Mouse (Mus musculus) myocyte (in vitro differentiated cells): ENCODE data around the gene Aim2. TPM values are rescaled to one million over a fixed set of nuclear protein-coding genes. Genes with fewer than 3 reads are reported as not detected.

ENCODE experiments used
- H3K27me3 ChIP-seq: one replicate; pipeline ENCODE4 v1.6.1; 2011; ENCODE audit not compliant: control insufficient read depth, insufficient read depth, insufficient read length
- H3K36me3 ChIP-seq: one replicate; pipeline ENCODE4 v1.6.1; 2011; ENCODE audit not compliant: control insufficient read depth, insufficient read depth
- H3K4me2 ChIP-seq: one replicate; pipeline ENCODE4 v1.6.1; 2011; ENCODE audit warnings: low read depth, control low read depth
- H3K4me3 ChIP-seq: one replicate; pipeline ENCODE4 v1.5.1; 2011; ENCODE audit warnings: mild to moderate bottlenecking, control low read depth, moderate library complexity
- H3K79me2 ChIP-seq: one replicate; pipeline ENCODE4 v1.6.1; 2011; ENCODE audit not compliant: control insufficient read depth, insufficient read depth
- H3ac ChIP-seq: one replicate; pipeline ENCODE4 v1.6.1; 2011; ENCODE audit not compliant: control insufficient read depth, insufficient read length
- CEBPB ChIP-seq: IDR thresholded peaks from 2 replicates; pipeline ENCODE4 v1.6.1; 2011; ENCODE audit warnings: mild to moderate bottlenecking, moderate library complexity; ENCODE audit not compliant: poor library complexity, insufficient read depth, severe bottlenecking
- E2F4 ChIP-seq: IDR thresholded peaks from one replicate; pipeline ENCODE4 v1.6.1; 2011; ENCODE audit warnings: mild to moderate bottlenecking, control low read depth, moderate library complexity; ENCODE audit not compliant: insufficient read depth
- MAX ChIP-seq: IDR thresholded peaks from one replicate; pipeline ENCODE4 v1.6.1; 2011; ENCODE audit warnings: low read depth, mild to moderate bottlenecking, control low read depth
- MYOD1 ChIP-seq, 3 experiments: IDR thresholded peaks; one replicate each; pipeline ENCODE4 v1.6.1; 2011; ENCODE audit warnings: control low read depth in 2 of 3, low read depth in 2 of 3, mild to moderate bottlenecking in 2 of 3, moderate library complexity in 1 of 3; ENCODE audit not compliant: insufficient read length in 2 of 3, control insufficient read depth in 1 of 3
- MYOG ChIP-seq, 3 experiments: IDR thresholded peaks; one replicate each; pipeline ENCODE4 v1.6.1; 2011; ENCODE audit warnings: control low read depth in 2 of 3, low read depth in 2 of 3, mild to moderate bottlenecking in 2 of 3; ENCODE audit not compliant: insufficient read length in 2 of 3, control insufficient read depth in 1 of 3, insufficient read depth in 1 of 3
- POLR2A ChIP-seq: IDR thresholded peaks from one replicate; pipeline ENCODE4 v1.6.1; 2011; ENCODE audit warnings: low read depth, mild to moderate bottlenecking, control low read depth, moderate library complexity; ENCODE audit not compliant: insufficient read length
- POLR2AphosphoS2 ChIP-seq: IDR thresholded peaks from one replicate; pipeline ENCODE4 v1.6.1; 2011; ENCODE audit warnings: low read depth, control low read depth; ENCODE audit not compliant: insufficient read length
- REST ChIP-seq: IDR thresholded peaks from one replicate; pipeline ENCODE4 v1.6.1; 2011; ENCODE audit warnings: mild to moderate bottlenecking, control low read depth, moderate library complexity; ENCODE audit not compliant: insufficient read depth, insufficient read length
- SRF ChIP-seq: IDR thresholded peaks from one replicate; pipeline ENCODE4 v1.6.1; 2011; ENCODE audit warnings: low read depth; ENCODE audit not compliant: control insufficient read depth, insufficient read length
- TCF12 ChIP-seq: IDR thresholded peaks from one replicate; pipeline ENCODE4 v1.6.1; 2011; ENCODE audit warnings: mild to moderate bottlenecking, control low read depth; ENCODE audit not compliant: poor library complexity, insufficient read depth, severe bottlenecking
- TCF3 ChIP-seq: IDR thresholded peaks from one replicate; pipeline ENCODE4 v1.6.1; 2011; ENCODE audit warnings: low read depth, control low read depth; ENCODE audit not compliant: insufficient read length
- USF1 ChIP-seq: IDR thresholded peaks from one replicate; pipeline ENCODE4 v1.6.1; 2011; ENCODE audit warnings: low read depth, mild to moderate bottlenecking, control low read depth, moderate library complexity
- polyA plus RNA-seq: library from polyadenylated mRNA; unstranded; fragments of >200 nt; fragmentation: generic; extraction: Trizol; gene quantifications from one replicate; pipeline ENCODE4 v1.2.1, GENCODE M21; 2012; ENCODE audit warnings: missing spikeins

Gene Aim2
- polyA plus RNA-seq, 1 experiment, result 5.7 TPM

- Histone ChIP-seq H3ac (no peak overlapping the region), H3K4me2 (no peak overlapping the region), H3K27me3 (no peaks in the 10 kb centered on the region), H3K79me2 (no peaks in the 10 kb centered on the region), H3K4me3 (no peak overlapping the region), H3K36me3 (no peaks in the 10 kb centered on the region)
- TF ChIP-seq MYOG (IDR thresholded peaks at IDR 0.05; ENCODE audit: control insufficient read depth in 1 of 3, insufficient read depth in 1 of 3, insufficient read length in 2 of 3, low read depth in 2 of 3) (no peak), MAX (no peak), TCF12 (no peak), MYOD1 (IDR thresholded peaks at IDR 0.05; ENCODE audit: control insufficient read depth in 1 of 3, insufficient read length in 2 of 3, low read depth in 2 of 3) (no peak), REST (no peak), E2F4 (no peak), USF1 (no peak), TCF3 (no peak), POLR2A (no peak), CEBPB (no peak), SRF (no peak), POLR2AphosphoS2 (no peak)
These were observed 24.1 kb upstream of the Aim2 start for GRCm38 (mm10) chr1:173326552-173326951.

- H3K79me2 ChIP-seq, result no peaks in the 10 kb centered on the region
- H3K36me3 ChIP-seq, result no peaks in the 10 kb centered on the region
- no peak overlapping the region for H3ac ChIP-seq
- H3K4me3 ChIP-seq, result no peak overlapping the region
- H3K4me2 ChIP-seq, result no peak overlapping the region
- TF ChIP-seq POLR2A, result no peak
- no peak for TF ChIP-seq POLR2AphosphoS2
- no peak for TF ChIP-seq E2F4
- TF ChIP-seq REST, result no peak
- no peak for TF ChIP-seq SRF
- TF ChIP-seq TCF12, result no peak
- no peak for TF ChIP-seq MYOG (IDR thresholded peaks at IDR 0.05; ENCODE audit: control insufficient read depth in 1 of 3, insufficient read depth in 1 of 3, insufficient read length in 2 of 3, low read depth in 2 of 3)
- TF ChIP-seq MYOD1 (IDR thresholded peaks at IDR 0.05; ENCODE audit: control insufficient read depth in 1 of 3, insufficient read length in 2 of 3, low read depth in 2 of 3), result no peak
- TF ChIP-seq USF1, result no peak
- no peak for TF ChIP-seq CEBPB
- TF ChIP-seq MAX, result no peak
- TF ChIP-seq TCF3, result no peak
- no peaks in the 10 kb centered on the region for H3K27me3 ChIP-seq
These were observed 22.2 kb upstream of the Aim2 start for GRCm38 (mm10) chr1:173328446-173328845.

- no peaks in the 10 kb centered on the region for H3K27me3 ChIP-seq
- no peaks in the 10 kb centered on the region for H3K79me2 ChIP-seq
- TF ChIP-seq MYOG (IDR thresholded peaks at IDR 0.05; ENCODE audit: control insufficient read depth in 1 of 3, insufficient read depth in 1 of 3, insufficient read length in 2 of 3, low read depth in 2 of 3) (no peak), E2F4 (no peak), TCF12 (no peak), POLR2A (no peak), CEBPB (no peak), POLR2AphosphoS2 (no peak), REST (no peak), SRF (no peak), MYOD1 (IDR thresholded peaks at IDR 0.05; ENCODE audit: control insufficient read depth in 1 of 3, insufficient read length in 2 of 3, low read depth in 2 of 3) (no peak), MAX (no peak), TCF3 (no peak), USF1 (no peak)
- no peaks in the 10 kb centered on the region for H3K36me3 ChIP-seq
- H3ac ChIP-seq, result no peak overlapping the region
- H3K4me3 ChIP-seq, result no peak overlapping the region
- H3K4me2 ChIP-seq, result no peak overlapping the region
These were observed 21.5 kb upstream of the Aim2 start for GRCm38 (mm10) chr1:173329185-173329584.

GRCm38 (mm10) chr1:173329743-173330142 is 20.9 kb upstream of the Aim2 start:
- no peak overlapping the region for H3K4me3 ChIP-seq
- no peak overlapping the region for H3ac ChIP-seq
- no peaks in the 10 kb centered on the region for H3K36me3 ChIP-seq
- H3K27me3 ChIP-seq, result no peaks in the 10 kb centered on the region
- H3K79me2 ChIP-seq, result no peaks in the 10 kb centered on the region
- no peak overlapping the region for H3K4me2 ChIP-seq
- TF ChIP-seq SRF (no peak), TCF12 (no peak), REST (no peak), MYOG (IDR thresholded peaks at IDR 0.05; ENCODE audit: control insufficient read depth in 1 of 3, insufficient read depth in 1 of 3, insufficient read length in 2 of 3, low read depth in 2 of 3) (no peak), CEBPB (no peak), POLR2AphosphoS2 (no peak), MYOD1 (IDR thresholded peaks at IDR 0.05; ENCODE audit: control insufficient read depth in 1 of 3, insufficient read length in 2 of 3, low read depth in 2 of 3) (no peak), POLR2A (no peak), MAX (no peak), USF1 (no peak), E2F4 (no peak), TCF3 (no peak)

- H3ac ChIP-seq, result no peak overlapping the region
- no peaks in the 10 kb centered on the region for H3K27me3 ChIP-seq
- no peaks in the 10 kb centered on the region for H3K36me3 ChIP-seq
- H3K4me3 ChIP-seq, result no peak overlapping the region
- H3K4me2 ChIP-seq, result no peak overlapping the region
- no peaks in the 10 kb centered on the region for H3K79me2 ChIP-seq
- TF ChIP-seq REST (no peak), TCF3 (no peak), CEBPB (no peak), SRF (no peak), USF1 (no peak), POLR2AphosphoS2 (no peak), MYOG (IDR thresholded peaks at IDR 0.05; ENCODE audit: control insufficient read depth in 1 of 3, insufficient read depth in 1 of 3, insufficient read length in 2 of 3, low read depth in 2 of 3) (no peak), E2F4 (no peak), TCF12 (no peak), MAX (no peak), MYOD1 (IDR thresholded peaks at IDR 0.05; ENCODE audit: control insufficient read depth in 1 of 3, insufficient read length in 2 of 3, low read depth in 2 of 3) (no peak)
These were observed 18.3 kb upstream of the Aim2 start for GRCm38 (mm10) chr1:173332418-173332817.
